Mouse (Mus musculus) forebrain, embryonic 15.5 days (tissue): ENCODE measurements at regions not wholly inside any gene's neighbourhood (a gene's known extent, or its start where the extent isn't known, plus 50 kb on each side); places are given as distances from the start of the nearest gene placed in this dataset.

Source experiments
- ATAC-seq: fragments of 200-750 bp; cut with Nextera tagmentation; replicated peaks from 2 replicates; pipeline ENCODE4 v1.8.0; 2017; ENCODE audit warnings: mild to moderate bottlenecking, moderate TSS enrichment, moderate library complexity
- H3K27ac ChIP-seq: fragments of 300-500 bp; sonication (generic); replicated peaks from 2 replicates; pipeline ENCODE4 v1.5.1; 2015; ENCODE audit warnings: mild to moderate bottlenecking, inconsistent platforms
- H3K27me3 ChIP-seq: fragments of 300-500 bp; sonication (generic); 2 replicates; pipeline ENCODE4 v1.6.1; 2015; ENCODE audit warnings: inconsistent platforms
- H3K36me3 ChIP-seq: fragments of 300-500 bp; sonication (generic); 2 replicates; pipeline ENCODE4 v1.6.1; 2015; ENCODE audit warnings: mild to moderate bottlenecking, inconsistent platforms
- H3K4me1 ChIP-seq: fragments of 300-500 bp; sonication (generic); 2 replicates; pipeline ENCODE4 v1.6.1; 2015; ENCODE audit warnings: inconsistent platforms
- H3K4me2 ChIP-seq: fragments of 300-500 bp; sonication (generic); replicated peaks from 2 replicates; pipeline ENCODE4 v1.6.1; 2015; ENCODE audit warnings: mild to moderate bottlenecking, inconsistent platforms
- H3K4me3 ChIP-seq: fragments of 300-500 bp; sonication (generic); 2 replicates; pipeline ENCODE4 v1.5.1; 2015; ENCODE audit warnings: mild to moderate bottlenecking, inconsistent platforms
- H3K9ac ChIP-seq: fragments of 300-500 bp; sonication (generic); replicated peaks from 2 replicates; pipeline ENCODE4 v1.6.1; 2015; ENCODE audit warnings: mild to moderate bottlenecking, inconsistent platforms
- H3K9me3 ChIP-seq: fragments of 300-500 bp; sonication (generic); 2 replicates; pipeline ENCODE4 v1.6.1; 2016; ENCODE audit warnings: inconsistent platforms
- WGBS: fragments of 180-500 bp; shearing (Covaris S2); methylation state at CpG from one replicate; pipeline ENCODE4 v1.1.7; 2015; ENCODE audit warnings: mixed read lengths; 5-methylcytosine and 5-hydroxymethylcytosine counted together

- WGBS, result 51% methylated on average over 3 of the region's 3 CpGs
- H3K27ac ChIP-seq, result no peak overlapping the region
- no peak for ATAC-seq
- H3K4me3 ChIP-seq, result no peak overlapping the region
- no peak overlapping the region for H3K4me2 ChIP-seq
- no peaks in the 10 kb centered on the region for H3K9me3 ChIP-seq
- no peaks in the 10 kb centered on the region for H3K4me1 ChIP-seq
- no peaks in the 10 kb centered on the region for H3K36me3 ChIP-seq
- no peak overlapping the region for H3K9ac ChIP-seq
- H3K27me3 ChIP-seq, result no peaks in the 10 kb centered on the region
Observed at GRCm38 (mm10) chr1:96003086-96003485, 335.7 kb upstream of the St8sia4 start.

DNA sequence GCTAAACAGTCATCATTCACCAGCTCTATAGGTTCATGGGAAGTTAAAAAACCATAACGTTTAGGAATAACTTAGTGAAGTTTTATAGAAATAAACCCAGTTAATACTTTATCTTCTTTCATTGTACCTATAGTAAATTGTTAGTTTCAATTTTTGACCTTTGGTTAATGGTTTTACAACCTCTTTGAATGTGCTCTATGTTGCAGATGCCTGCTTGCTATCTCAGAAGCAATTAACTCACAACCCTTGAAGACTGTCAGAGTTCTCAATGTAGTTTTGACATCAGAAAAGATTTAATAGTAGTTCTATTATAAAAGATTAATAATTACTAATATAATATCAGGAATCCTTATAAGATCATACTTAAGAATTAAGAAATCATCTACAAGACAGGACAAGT lies 294.8 kb upstream of the St8sia4 start:
- no peak overlapping the region for H3K4me2 ChIP-seq
- no peak overlapping the region for H3K27ac ChIP-seq
- ATAC-seq, result no peak
- no peaks in the 10 kb centered on the region for H3K36me3 ChIP-seq
- no peak overlapping the region for H3K4me3 ChIP-seq
- no peaks in the 10 kb centered on the region for H3K4me1 ChIP-seq
- H3K9ac ChIP-seq, result no peak overlapping the region
- no peaks in the 10 kb centered on the region for H3K27me3 ChIP-seq
- no peaks in the 10 kb centered on the region for H3K9me3 ChIP-seq
- WGBS, result 88% methylated on average over 1 of the region's 1 CpGs
